In genomic region chr16:32434691-32435090, GRCm38 (mm10) we compare ENCODE assay signal across 24 mouse cellular contexts. TPM values are rescaled to one million over a fixed set of nuclear protein-coding genes. Genes with fewer than 3 reads are reported as not detected.
DNase-seq lines count a peak whose midpoint lies in the region; ATAC-seq and TF ChIP-seq lines count a peak whose summit lies in the region.
"Had no signal": no experiment of that assay in that cellular context is flagged by ENCODE, and none has a peak within 500 bp of the region (broad histone marks: within the 10 kb centered on the region; RNA-seq: fewer than 3 reads in every experiment).

No protein-coding gene starts in this region.

- peak overlapping the region; percentile 8; the same call in 1 of the 2 replicates for H3K27ac ChIP-seq in heart, embryonic 12.5 days (ENCODE audit: poor library complexity, severe bottlenecking)
- peak overlapping the region; percentile 8; the same call in 1 of the 2 replicates for H3K27ac ChIP-seq in lung, embryonic 16.5 days (ENCODE audit: low read length)
- peak overlapping the region; percentile 73 for H3K27ac ChIP-seq in bone marrow macrophage, adult 2 months (ENCODE audit: insufficient read depth, low read depth, low read length)
- peak overlapping the region; percentile 66; the same call in 1 of the 2 replicates for H3K27ac ChIP-seq in liver, postnatal 0 days (ENCODE audit: low read depth)
- H3K27ac ChIP-seq: embryonic facial prominence, embryonic 10.5 days; hindbrain, embryonic 14.5 days; kidney, embryonic 15.5 days; left cerebral cortex, adult 2 months; limb, embryonic 10.5 days; neural tube, embryonic 15.5 days had no signal

- H3K9me3 ChIP-seq in heart, embryonic 12.5 days (replicated peaks): no peaks in the 10 kb centered on the region
- no peaks in the 10 kb centered on the region for H3K9me3 ChIP-seq in lung, embryonic 16.5 days (ENCODE audit: control insufficient read depth, low read length)
- no peaks in the 10 kb centered on the region for H3K9me3 ChIP-seq in liver, postnatal 0 days (ENCODE audit: low read length)
- H3K9me3 ChIP-seq: embryonic facial prominence, embryonic 10.5 days; G1E; kidney, embryonic 15.5 days; limb, embryonic 10.5 days; neural tube, embryonic 15.5 days had no signal

- ATAC-seq in heart, embryonic 12.5 days (ENCODE audit: insufficient number of reproducible peaks, low FRiP score): no peak
- ATAC-seq in lung, embryonic 16.5 days (ENCODE audit: low read depth): no peak
- ATAC-seq in liver, postnatal 0 days: no peak

- intact Hi-C loops in left cerebral cortex, postnatal 14 days (cut with DNase I): no loop called here

- 0 out of 2 replicates have a peak, but pooled peaks cover 2% of the 10 kb centered on the region for H3K36me3 ChIP-seq in heart, embryonic 12.5 days
- H3K36me3 ChIP-seq in lung, embryonic 16.5 days (ENCODE audit: control insufficient read depth, insufficient read depth, low read length): no peaks in the 10 kb centered on the region
- 0 out of 2 replicates have a peak, but pooled peaks cover 6% of the 10 kb centered on the region for H3K36me3 ChIP-seq in liver, postnatal 0 days (replicated peaks; ENCODE audit: insufficient read depth, low read length)
- H3K36me3 ChIP-seq: kidney, embryonic 15.5 days had no signal

- no peak for TF ChIP-seq POLR2A in bone marrow macrophage, adult 2 months (IDR thresholded peaks at IDR 0.05; ENCODE audit: borderline replicate concordance, low read depth, low read length)

- H3K9ac ChIP-seq in heart, embryonic 12.5 days: no peak overlapping the region
- no peak overlapping the region for H3K9ac ChIP-seq in lung, embryonic 16.5 days (ENCODE audit: low read length)
- H3K9ac ChIP-seq in liver, postnatal 0 days (replicated peaks): no peak overlapping the region
- H3K9ac ChIP-seq: hindbrain, embryonic 14.5 days; kidney, embryonic 15.5 days; neural tube, embryonic 15.5 days had no signal

- H3K4me1 ChIP-seq in heart, embryonic 12.5 days (replicated peaks): peaks cover 31% of the 10 kb centered on the region
- H3K4me1 ChIP-seq in lung, embryonic 16.5 days (replicated peaks; ENCODE audit: control insufficient read depth, insufficient read depth, low read length): peaks cover 20% of the 10 kb centered on the region
- H3K4me1 ChIP-seq in bone marrow macrophage, adult 2 months (ENCODE audit: control insufficient read depth, insufficient read depth, low read length): peaks cover 35% of the 10 kb centered on the region
- H3K4me1 ChIP-seq in liver, postnatal 0 days (ENCODE audit: insufficient read depth): peaks cover 35% of the 10 kb centered on the region

- H3K4me3 ChIP-seq in heart, embryonic 12.5 days: no peak overlapping the region
- H3K4me3 ChIP-seq in lung, embryonic 16.5 days (ENCODE audit: low read length): no peak overlapping the region
- no peak overlapping the region for H3K4me3 ChIP-seq in bone marrow macrophage, adult 2 months (ENCODE audit: insufficient read depth, low read length)
- H3K4me3 ChIP-seq in liver, postnatal 0 days (ENCODE audit: low read depth, low read length): no peak overlapping the region
- H3K4me3 ChIP-seq: embryonic facial prominence, embryonic 10.5 days; kidney, embryonic 15.5 days; left cerebral cortex, adult 2 months; limb, embryonic 10.5 days; neural tube, embryonic 15.5 days had no signal

- no peak for TF ChIP-seq EP300 in liver, postnatal 0 days (IDR thresholded peaks at IDR 0.05; ENCODE audit: low read depth)

- TF ChIP-seq CTCF in bone marrow macrophage, adult 2 months (IDR thresholded peaks at IDR 0.05; ENCODE audit: low read depth, low read length): no peak
- TF ChIP-seq CTCF in liver, postnatal 0 days (IDR thresholded peaks at IDR 0.05; ENCODE audit: low read depth): no peak

- H3K27me3 ChIP-seq in heart, embryonic 12.5 days (replicated peaks): no peaks in the 10 kb centered on the region
- no peaks in the 10 kb centered on the region for H3K27me3 ChIP-seq in lung, embryonic 16.5 days (ENCODE audit: control insufficient read depth, insufficient read depth, low read depth, low read length)
- no peaks in the 10 kb centered on the region for H3K27me3 ChIP-seq in liver, postnatal 0 days (ENCODE audit: insufficient read depth, low read length)
- H3K27me3 ChIP-seq: kidney, embryonic 15.5 days; neural tube, embryonic 15.5 days had no signal

- no peak for DNase-seq in heart, adult 18-20 months
- no peak for DNase-seq in lung, postnatal 4 days
- DNase-seq in liver, postnatal 0 days: no peak
- no peak for DNase-seq in left cerebral cortex, postnatal 14 days (ENCODE audit: low spot score in 2 of 2)
- DNase-seq: cerebellum, adult 2 months; kidney, postnatal 4 days; midbrain, embryonic 14.5 days had no signal

- no peak overlapping the region for H3K4me2 ChIP-seq in heart, embryonic 12.5 days
- H3K4me2 ChIP-seq in lung, embryonic 16.5 days (ENCODE audit: low read depth, low read length): no peak overlapping the region
- peak overlapping the region; percentile 90; the same call in 1 of the 2 replicates for H3K4me2 ChIP-seq in liver, postnatal 0 days (ENCODE audit: low read depth, low read length)
- H3K4me2 ChIP-seq: hindbrain, embryonic 14.5 days; kidney, embryonic 15.5 days; neural tube, embryonic 15.5 days had no signal

RNA-seq across cellular contexts. Expression of gene Pcyt1a, which starts 4.0 kb away (rescaled TPM):
- 43.2 and 48.9 TPM in 2 replicates for polyA plus RNA-seq in heart, embryonic 12.5 days (2016; fragmentation: Nextera tagmentation; extraction: Ambion mirVana)
- total RNA-seq in heart, adult 18-20 months (2021): 100 to 1,000 TPM; 121 to 128 TPM
- 46.4 and 53.9 TPM in 2 replicates for polyA plus RNA-seq in lung, embryonic 16.5 days (2015; fragmentation: Nextera tagmentation; extraction: Ambion mirVana)
- 95.8 and 100 TPM in 2 replicates for polyA plus RNA-seq in bone marrow macrophage, adult 2 months (2012; ENCODE audit: insufficient read depth, insufficient read length, missing spikeins)
- 25.4 and 32.9 TPM in 2 replicates for polyA plus RNA-seq in liver, postnatal 0 days (2015; fragmentation: Nextera tagmentation; extraction: Ambion mirVana)
- 10 to 100 TPM; 40.0 to 41.8 TPM for total RNA-seq in left cerebral cortex, postnatal 14 days (2021)

RNA-seq across cellular contexts. Expression of gene Tctex1d2, which starts 15.2 kb away (rescaled TPM):
- 21.6 and 27.1 TPM in 2 replicates for polyA plus RNA-seq in heart, embryonic 12.5 days (2016; fragmentation: Nextera tagmentation; extraction: Ambion mirVana)
- 1 to 10 TPM; 5.1 to 6.8 TPM for total RNA-seq in heart, adult 18-20 months (2021)
- 30.1 and 31.8 TPM in 2 replicates for polyA plus RNA-seq in lung, embryonic 16.5 days (2015; fragmentation: Nextera tagmentation; extraction: Ambion mirVana)
- polyA plus RNA-seq in bone marrow macrophage, adult 2 months (2012; ENCODE audit: insufficient read depth, insufficient read length, missing spikeins): 43.8 and 47.9 TPM in 2 replicates
- 6.6 and 6.9 TPM in 2 replicates for polyA plus RNA-seq in liver, postnatal 0 days (2015; fragmentation: Nextera tagmentation; extraction: Ambion mirVana)
- 10 to 100 TPM; 12.9 to 14.5 TPM for total RNA-seq in left cerebral cortex, postnatal 14 days (2021)

RNA-seq across cellular contexts. Expression of gene Tm4sf19, which starts 34.4 kb away (rescaled TPM):
- not detected in 2 replicates for polyA plus RNA-seq in heart, embryonic 12.5 days (2016; fragmentation: Nextera tagmentation; extraction: Ambion mirVana)
- total RNA-seq in heart, adult 18-20 months (2021): not detected
- not detected in 2 replicates for polyA plus RNA-seq in lung, embryonic 16.5 days (2015; fragmentation: Nextera tagmentation; extraction: Ambion mirVana)
- polyA plus RNA-seq in bone marrow macrophage, adult 2 months (2012; ENCODE audit: insufficient read depth, insufficient read length, missing spikeins): 3.0 and 4.4 TPM in 2 replicates
- not detected in 2 replicates for polyA plus RNA-seq in liver, postnatal 0 days (2015; fragmentation: Nextera tagmentation; extraction: Ambion mirVana)
- not detected for total RNA-seq in left cerebral cortex, postnatal 14 days (2021)
- total RNA-seq: common myeloid progenitor, adult 5-6 weeks; gastrocnemius, adult 18-20 months; granulocyte monocyte progenitor cell, adult 5-6 weeks; heart, postnatal 10 days; left cerebral cortex, adult 2 months; megakaryocyte progenitor cell, adult 5-6 weeks had no signal
- polyA plus RNA-seq: cerebellum, adult 2 months; embryonic facial prominence, embryonic 10.5 days; forebrain, embryonic 11.5 days; G1E; hindbrain, embryonic 14.5 days; intestine, embryonic 14.5 days; kidney, embryonic 15.5 days; limb, embryonic 10.5 days; midbrain, embryonic 14.5 days; neural tube, embryonic 15.5 days had no signal

RNA-seq across cellular contexts. Expression of gene Slc51a, which starts 53.0 kb away (rescaled TPM):
- 2.1 and 2.9 TPM in 2 replicates for polyA plus RNA-seq in heart, embryonic 12.5 days (2016; fragmentation: Nextera tagmentation; extraction: Ambion mirVana)
- under 1 TPM; 0.32 to 0.85 TPM for total RNA-seq in heart, adult 18-20 months (2021)
- 0.28 and 0.55 TPM in 2 replicates for polyA plus RNA-seq in lung, embryonic 16.5 days (2015; fragmentation: Nextera tagmentation; extraction: Ambion mirVana)
- polyA plus RNA-seq in bone marrow macrophage, adult 2 months (2012; ENCODE audit: insufficient read depth, insufficient read length, missing spikeins): not detected in 2 replicates
- polyA plus RNA-seq in liver, postnatal 0 days (2015; fragmentation: Nextera tagmentation; extraction: Ambion mirVana): 0.81 and 1.0 TPM in 2 replicates
- not detected for total RNA-seq in left cerebral cortex, postnatal 14 days (2021)
- total RNA-seq: common myeloid progenitor, adult 5-6 weeks; gastrocnemius, adult 18-20 months; left cerebral cortex, adult 2 months had no signal
- polyA plus RNA-seq: G1E; midbrain, embryonic 14.5 days had no signal

Comparison
In these comparisons a context has a peak if more than half of its experiments do, and no peak if none do; other contexts are left out.
1. H3K27ac ChIP-seq: peak in every context shown above with its lines; median percentile 73 in bone marrow macrophage, adult 2 months; 66 in liver, postnatal 0 days; 8 in heart, embryonic 12.5 days; 8 in lung, embryonic 16.5 days.